Mouse (Mus musculus): ENCODE measurements at regions not wholly inside any gene's neighbourhood (a gene's known extent, or its start where the extent isn't known, plus 50 kb on each side); places are given as distances from the start of the nearest gene placed in this dataset.
"Not testable (repeated sequence)": the region's sequence is repeated elsewhere in the genome, so short reads cannot be mapped to it uniquely, and the experiment has no call there.

DNA sequence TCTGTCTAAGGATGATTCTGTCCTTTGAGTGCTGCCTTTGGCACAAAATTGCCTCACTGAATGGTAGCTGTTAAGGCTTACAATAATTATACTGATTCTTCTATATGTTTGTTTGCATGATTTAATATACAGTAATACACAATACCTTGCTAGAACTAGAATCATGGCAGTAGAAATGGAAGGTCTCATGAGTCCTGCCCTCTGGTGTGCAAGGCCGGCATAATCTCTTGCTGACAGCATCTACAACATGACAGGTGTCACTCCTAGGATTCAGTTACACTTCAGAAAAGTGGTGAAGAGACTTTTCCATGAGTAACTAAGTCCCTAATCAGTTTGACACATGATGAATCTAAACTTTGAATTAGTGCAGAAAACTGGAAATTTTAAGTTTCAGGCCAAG is 861.2 kb upstream of the Olfr1507 start:
- TF ChIP-seq CTCF, EP300 (IDR thresholded peaks at IDR 0.05; ENCODE audit: low read depth): not testable (repeated sequence)
